Mouse (Mus musculus): Measurements from ENCODE around the gene Vkorc1.

- TF ChIP-seq CTCF (IDR thresholded peaks at IDR 0.05; ENCODE audit: low read depth, low read length) = no peak
- TF ChIP-seq POLR2A (IDR thresholded peaks at IDR 0.05; ENCODE audit: insufficient read depth, low read length) = no peak
- no peak for TF ChIP-seq EP300 (IDR thresholded peaks at IDR 0.05; ENCODE audit: insufficient read depth, low read depth, low read length)
Observed at GRCm38 (mm10) chr7:127890798-127891197, 4.6 kb downstream of the Vkorc1 start, which contains the start of gene Prss53.
